Mouse (Mus musculus): ENCODE data around the gene Olfr669.
"Not testable (repeated sequence)": the region's sequence is repeated elsewhere in the genome, so short reads cannot be mapped to it uniquely, and the experiment has no call there.

The Olfr669 gene

DNA sequence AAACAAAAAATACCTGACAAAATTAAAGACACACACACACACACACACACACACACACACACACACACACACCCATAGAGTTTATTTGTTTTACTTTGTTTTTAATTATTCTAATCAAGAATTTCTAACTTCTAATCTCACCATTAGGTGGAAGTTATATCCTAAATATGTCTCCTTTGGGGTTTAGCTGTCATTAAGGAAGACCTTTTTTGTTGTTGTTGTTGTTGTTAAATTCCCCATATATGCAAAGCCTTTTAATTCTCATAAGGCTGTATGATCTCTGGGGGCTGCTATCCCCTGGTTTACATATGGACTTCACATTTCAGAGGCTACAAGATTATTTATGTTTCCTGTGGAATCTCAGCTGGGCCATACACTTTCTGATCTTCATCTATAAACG is at the start of gene Olfr669:
Olfr669 (plus strand) TSS at position 301 of the 400 bp plus-strand sequence.
- no peak for DNase-seq (ENCODE audit: low read depth, low spot score)

DNA sequence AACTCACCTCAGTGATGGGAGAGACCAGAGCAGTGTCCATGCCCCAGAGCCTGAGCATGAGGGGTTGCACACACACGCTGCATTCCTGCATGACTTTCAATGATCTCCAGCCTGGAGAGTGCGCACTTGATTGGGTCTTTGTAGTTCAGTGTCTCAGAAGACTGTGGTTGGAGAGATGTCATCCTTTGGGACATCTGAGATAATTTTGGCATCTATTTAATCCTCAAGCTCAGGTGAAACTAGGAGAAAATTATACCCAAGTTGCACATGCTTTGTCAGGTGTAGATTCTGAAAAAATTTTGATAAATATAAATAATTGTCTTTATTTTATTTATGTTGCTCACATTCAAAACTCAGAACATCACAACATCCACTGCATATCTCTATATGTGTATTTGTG is 38.2 kb upstream of the Olfr669 start, which contains the start of gene Olfr666:
Olfr666 (minus strand) TSS at position 101 of the 400 bp plus-strand sequence.
- DNase-seq (ENCODE audit: low read depth, low spot score): no peak

DNA sequence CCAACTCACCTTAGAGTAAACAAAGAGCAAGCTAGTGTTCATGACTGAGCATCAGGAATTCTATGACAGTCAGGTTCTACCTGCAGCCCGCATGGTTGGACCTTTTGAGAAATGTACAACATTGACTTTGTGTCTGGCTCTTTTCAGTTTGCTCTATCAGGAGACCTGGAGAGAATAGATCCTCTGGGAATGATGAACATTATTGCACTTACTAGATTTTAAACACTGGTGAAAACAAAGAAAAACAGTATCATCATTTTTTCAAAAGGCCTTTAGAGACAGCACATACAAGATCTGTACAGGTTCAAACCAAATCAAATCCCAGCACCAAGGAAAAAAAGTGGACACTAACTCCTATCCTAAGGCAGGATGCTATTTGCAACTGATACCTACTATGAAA is 12.7 kb upstream of the Olfr669 start, which contains the start of gene Olfr667:
Olfr667 (minus strand) TSS at position 101 of the 400 bp plus-strand sequence.
- DNase-seq (ENCODE audit: low read depth, low spot score): no peak

DNA sequence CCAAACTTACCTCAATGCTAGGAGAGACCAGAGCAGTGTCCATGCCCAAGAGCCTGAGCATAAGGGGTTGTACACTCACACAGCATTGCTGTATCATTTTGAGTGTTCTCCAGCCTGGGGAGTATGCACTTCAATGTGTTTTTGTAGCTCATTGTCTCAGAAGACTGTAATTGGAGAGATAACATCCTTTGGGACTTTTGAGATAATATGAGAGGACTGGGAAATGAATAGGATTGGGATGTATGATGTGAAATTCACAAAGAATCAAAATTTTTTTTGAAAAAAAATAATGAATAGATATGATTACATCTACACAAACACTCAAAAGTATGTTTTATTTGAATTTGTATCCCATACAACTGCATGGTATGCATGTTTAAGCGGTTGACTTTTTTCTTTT is 6.1 kb upstream of the Olfr669 start, which contains the start of gene Olfr668:
Olfr668 (minus strand) TSS at position 101 of the 400 bp plus-strand sequence.
- no peak for DNase-seq (ENCODE audit: low read depth, low spot score)

DNA sequence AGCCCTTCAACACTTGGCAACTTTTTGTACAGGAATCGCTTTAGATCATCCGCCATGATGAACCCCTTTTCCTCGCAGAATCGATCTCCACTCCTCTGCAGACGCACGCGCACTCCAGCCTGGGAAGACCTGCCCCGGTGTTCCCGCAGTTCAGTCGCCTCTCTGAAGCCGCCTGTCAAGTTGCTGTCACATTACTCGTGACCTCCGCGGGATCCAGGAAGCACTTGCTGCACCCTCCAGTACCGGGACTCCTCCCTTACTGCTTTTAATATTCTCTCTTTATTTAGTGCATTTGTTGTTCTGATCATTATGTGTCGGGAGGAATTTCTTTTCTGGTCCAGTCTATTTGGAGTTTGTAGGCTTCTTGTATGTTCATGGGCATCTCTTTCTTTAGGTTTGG is 16.2 kb downstream of the Olfr669 start:
- DNase-seq (ENCODE audit: low read depth, low spot score): not testable (repeated sequence)

DNA sequence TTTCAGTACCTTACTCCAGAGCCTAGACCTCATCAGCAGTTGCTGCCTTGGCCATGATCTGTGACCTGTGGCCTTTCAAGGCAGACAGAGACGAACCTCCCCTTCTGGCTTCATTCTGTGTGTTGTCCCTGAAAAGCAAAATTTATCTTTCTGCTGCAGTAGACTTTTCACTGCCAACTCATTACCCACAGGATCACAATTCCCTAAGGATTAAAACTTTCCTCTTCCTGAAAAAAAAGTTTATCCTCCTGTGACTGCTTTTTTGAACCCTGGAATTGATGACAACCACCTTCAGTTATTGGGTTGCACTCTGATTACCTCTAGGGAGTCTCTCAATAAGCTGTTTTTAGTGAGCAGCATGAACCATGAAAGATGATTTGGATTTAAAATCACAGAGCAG is 28.5 kb downstream of the Olfr669 start, which contains the start of gene Olfr670:
Olfr670 (minus strand) TSS at position 101 of the 400 bp plus-strand sequence.
- DNase-seq (ENCODE audit: low read depth, low spot score): no peak

DNA sequence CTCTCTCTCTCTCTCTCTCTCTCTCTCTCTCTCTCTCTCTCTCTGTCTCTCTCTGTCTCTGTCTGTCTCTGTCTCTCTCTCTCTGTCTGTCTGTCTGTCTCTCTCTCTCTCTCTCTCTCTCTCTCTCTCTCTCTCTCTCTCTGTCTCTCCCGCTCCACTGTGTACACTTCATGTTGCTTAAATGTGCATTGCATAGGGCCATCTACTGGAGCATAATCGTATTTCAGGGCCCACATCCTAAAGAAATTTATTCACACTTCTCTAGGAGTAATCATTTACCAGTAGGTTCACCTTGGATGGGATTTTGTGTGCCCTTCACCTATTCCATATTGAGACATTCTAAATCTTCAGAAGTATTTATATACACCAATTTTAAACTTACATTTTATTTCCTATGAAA is 38.5 kb downstream of the Olfr669 start:
- peak; percentile 4 for DNase-seq (ENCODE audit: low read depth, low spot score)

DNA sequence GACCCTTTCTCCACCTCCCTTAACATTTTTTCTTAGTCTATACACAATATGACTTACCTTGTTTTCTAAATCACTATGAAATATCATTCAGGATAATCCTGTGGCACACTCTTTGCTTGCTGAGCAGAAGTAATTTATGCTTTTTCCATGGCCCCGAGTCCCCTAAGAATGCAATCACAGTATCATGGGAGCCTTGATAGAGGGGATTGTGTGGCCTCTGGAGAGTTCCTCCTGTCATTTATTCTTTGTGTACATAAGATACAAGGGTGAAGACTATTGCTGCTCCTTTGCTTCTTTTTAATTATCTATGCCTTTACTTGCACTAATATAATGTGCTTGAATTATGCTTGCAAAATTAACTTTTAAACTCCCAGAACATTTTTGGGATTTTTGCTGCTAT is 45.0 kb downstream of the Olfr669 start, which contains the start of gene Olfr671:
Olfr671 (minus strand) TSS at position 101 of the 400 bp plus-strand sequence.
- no peak for DNase-seq (ENCODE audit: low read depth, low spot score)
